Mouse (Mus musculus) layer of hippocampus, postnatal 36 days (tissue): ENCODE data around the gene Stard13. TPM values are rescaled to one million over a fixed set of nuclear protein-coding genes. Genes with fewer than 3 reads are reported as not detected.

Experiments
- DNase-seq, 2 experiments: peaks; one replicate each; pipeline ENCODE4 v3.0.0; 2022
- total RNA-seq, 2 experiments: library from RNA; stranded (reverse); gene quantifications; 2 replicates each; pipeline ENCODE4 v1.2.3; 2021

The Stard13 gene
- total RNA-seq, 2 experiments from 2014 or later = 15.5 to 22.0 TPM

GRCm38 (mm10) chr5:151056920-151057294, 176.7 kb downstream of the Stard13 start:
- DNase-seq = no peak

- DNase-seq = no peak
Observed at GRCm38 (mm10) chr5:151056255-151056919, 177.2 kb downstream of the Stard13 start.

GRCm38 (mm10) chr5:151055426-151056090, 178.1 kb downstream of the Stard13 start:
- DNase-seq = no peak

- DNase-seq = no peak
Observed at GRCm38 (mm10) chr5:151054743-151055114, 178.9 kb downstream of the Stard13 start.

- no peak for DNase-seq
Observed at GRCm38 (mm10) chr5:151054100-151054742, 179.4 kb downstream of the Stard13 start.

GRCm38 (mm10) chr5:151053190-151053589, 180.4 kb downstream of the Stard13 start:
- no peak for DNase-seq

- no peak for DNase-seq
Observed at GRCm38 (mm10) chr5:151052331-151052730, 181.3 kb downstream of the Stard13 start.

- no peak for DNase-seq
Observed at GRCm38 (mm10) chr5:151047488-151047887, 186.1 kb downstream of the Stard13 start.

- no peak for DNase-seq
Observed at GRCm38 (mm10) chr5:151046917-151047316, 186.7 kb downstream of the Stard13 start.

- DNase-seq = no peak
Observed at GRCm38 (mm10) chr5:151046131-151046530, 187.5 kb downstream of the Stard13 start.

GRCm38 (mm10) chr5:151042911-151043310, 190.7 kb downstream of the Stard13 start:
- no peak for DNase-seq

GRCm38 (mm10) chr5:151037871-151038270, 195.8 kb downstream of the Stard13 start:
- DNase-seq = no peak

- no peak for DNase-seq
Observed at GRCm38 (mm10) chr5:151034715-151035512, 198.7 kb downstream of the Stard13 start.

- DNase-seq = no peak
Observed at GRCm38 (mm10) chr5:151028906-151029305, 204.7 kb downstream of the Stard13 start.

GRCm38 (mm10) chr5:151027171-151027570, 206.5 kb downstream of the Stard13 start:
- peak; percentile 35 to 49 for DNase-seq

GRCm38 (mm10) chr5:151026069-151026468, 207.6 kb downstream of the Stard13 start:
- no peak for DNase-seq

- DNase-seq = no peak
Observed at GRCm38 (mm10) chr5:151024483-151024882, 209.2 kb downstream of the Stard13 start.

GRCm38 (mm10) chr5:151023461-151023860, 210.2 kb downstream of the Stard13 start:
- peak in 1 of 2 experiments; percentile 40 for DNase-seq

GRCm38 (mm10) chr5:151022939-151023338, 210.7 kb downstream of the Stard13 start:
- DNase-seq = no peak

GRCm38 (mm10) chr5:151022026-151022425, 211.6 kb downstream of the Stard13 start:
- no peak for DNase-seq

- no peak for DNase-seq
Observed at GRCm38 (mm10) chr5:151020831-151021230, 212.8 kb downstream of the Stard13 start.

- no peak for DNase-seq
Observed at GRCm38 (mm10) chr5:151020031-151020820, 213.4 kb downstream of the Stard13 start.
